Mouse (Mus musculus): ENCODE results near the gene Thumpd3. TPM values are rescaled to one million over a fixed set of nuclear protein-coding genes. Genes with fewer than 3 reads are reported as not detected.

Gene Thumpd3
- polyA plus RNA-seq, 1 experiment = 5.4 TPM

DNA sequence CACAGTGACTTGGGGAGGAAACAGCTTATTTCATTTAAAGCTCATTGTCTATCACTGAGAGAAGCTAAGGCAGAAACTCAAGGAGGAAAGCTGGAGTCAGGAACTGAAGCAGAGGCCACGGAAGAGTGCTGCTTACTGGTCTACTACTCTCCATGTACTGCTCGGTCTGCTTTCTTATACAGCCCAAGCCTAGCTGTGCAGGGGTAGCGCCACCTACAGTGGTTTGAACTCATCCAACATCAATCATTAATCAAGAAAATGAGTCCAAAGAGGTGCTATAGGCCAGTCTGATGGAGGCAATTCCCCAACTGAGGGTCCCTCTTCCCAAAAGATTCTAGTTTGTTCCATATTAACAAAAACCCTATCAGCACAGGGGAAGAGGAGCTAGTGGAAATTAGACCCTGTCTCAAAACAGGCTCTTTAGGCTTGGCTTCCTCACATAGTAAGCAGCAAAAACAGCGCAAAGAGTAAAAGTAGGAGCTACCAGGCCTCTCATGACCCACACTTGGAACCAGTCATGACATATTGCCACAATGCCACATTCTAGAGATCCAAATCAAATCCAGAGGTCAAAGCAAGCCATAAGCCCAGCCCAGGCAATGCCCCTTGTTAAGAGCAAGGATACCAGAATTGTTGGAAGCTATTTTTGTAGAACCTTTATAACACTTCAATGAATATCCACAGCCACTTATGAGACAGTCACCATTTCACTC, 9.4 kb upstream of the Thumpd3 start:
- no peaks in the 10 kb centered on the region for H3K27me3 ChIP-seq (ENCODE audit: control insufficient read depth, insufficient read depth, low read length)
- no peaks in the 10 kb centered on the region for H3K36me3 ChIP-seq (ENCODE audit: control insufficient read depth, insufficient read depth, low read length)
- 56% methylated on average over 4 of the region's 4 CpGs for WGBS
- H3K4me3 ChIP-seq (ENCODE audit: low read depth, low read length) = no peak overlapping the region
- no peak for TF ChIP-seq CTCF (IDR thresholded peaks at IDR 0.05; ENCODE audit: extremely low read depth, insufficient read length, insufficient replicate concordance, low read depth, low read length)
- TF ChIP-seq POLR2A (IDR thresholded peaks at IDR 0.05; ENCODE audit: low read depth, low read length) = no peak
- no peak overlapping the region for H3K27ac ChIP-seq (ENCODE audit: insufficient read depth, low read depth, low read length)
- H3K4me1 ChIP-seq (ENCODE audit: control insufficient read depth, insufficient read depth, insufficient read length, low read length) = peaks cover 7% of the 10 kb centered on the region; the same call in 1 of the 2 replicates

DNA sequence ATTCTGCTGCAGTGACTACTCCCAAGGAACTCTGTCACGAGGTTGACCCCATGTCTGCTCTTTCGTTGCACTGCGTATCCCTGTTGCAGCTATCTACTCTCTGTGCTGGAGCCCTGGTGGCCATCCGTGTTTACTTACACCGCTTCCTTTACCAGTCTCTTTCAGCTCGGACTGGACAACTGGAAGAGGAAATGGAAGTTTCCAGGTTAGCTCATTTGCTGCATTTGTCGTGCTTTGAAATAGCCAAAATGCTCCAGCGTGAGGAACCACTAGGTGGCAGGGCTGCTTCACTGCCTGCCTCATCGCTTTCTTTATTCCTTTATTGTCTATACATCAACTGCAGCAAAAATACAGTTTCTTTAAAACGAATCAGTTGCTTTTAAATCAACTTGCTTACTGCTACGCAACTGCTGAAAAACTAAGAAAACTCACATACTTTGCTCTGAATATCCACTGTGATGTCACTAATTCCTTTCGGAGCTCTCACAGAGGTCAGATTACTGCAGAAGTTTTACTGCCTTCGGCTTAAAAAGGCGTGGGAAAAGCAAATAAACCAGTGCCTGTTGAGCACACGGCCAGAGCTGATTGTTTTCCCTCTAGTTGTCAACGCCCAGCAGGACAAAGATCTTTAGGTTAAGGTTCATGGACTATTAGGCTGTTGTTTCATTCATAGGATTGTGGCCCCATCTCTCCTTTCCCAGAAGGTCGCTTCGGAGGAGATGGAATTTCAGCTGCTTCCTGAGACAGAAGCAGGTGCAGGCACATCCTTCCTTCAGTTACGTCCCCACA, 7.9 kb upstream of the Thumpd3 start:
- Histone ChIP-seq H3K27ac (ENCODE audit: insufficient read depth, low read depth, low read length) (peak overlapping the region; percentile 90), H3K27me3 (ENCODE audit: control insufficient read depth, insufficient read depth, low read length) (no peaks in the 10 kb centered on the region), H3K4me3 (ENCODE audit: low read depth, low read length) (peak overlapping the region; percentile 27), H3K36me3 (ENCODE audit: control insufficient read depth, insufficient read depth, low read length) (no peaks in the 10 kb centered on the region), H3K4me1 (ENCODE audit: control insufficient read depth, insufficient read depth, insufficient read length, low read length) (peaks cover 7% of the 10 kb centered on the region; the same call in 1 of the 2 replicates)
- TF ChIP-seq CTCF (IDR thresholded peaks at IDR 0.05; ENCODE audit: extremely low read depth, insufficient read length, insufficient replicate concordance, low read depth, low read length) (peak; percentile 93; the same call in 1 of the 2 replicates), POLR2A (IDR thresholded peaks at IDR 0.05; ENCODE audit: low read depth, low read length) (no peak)
- WGBS = 5% methylated on average over 19 of the region's 19 CpGs

DNA sequence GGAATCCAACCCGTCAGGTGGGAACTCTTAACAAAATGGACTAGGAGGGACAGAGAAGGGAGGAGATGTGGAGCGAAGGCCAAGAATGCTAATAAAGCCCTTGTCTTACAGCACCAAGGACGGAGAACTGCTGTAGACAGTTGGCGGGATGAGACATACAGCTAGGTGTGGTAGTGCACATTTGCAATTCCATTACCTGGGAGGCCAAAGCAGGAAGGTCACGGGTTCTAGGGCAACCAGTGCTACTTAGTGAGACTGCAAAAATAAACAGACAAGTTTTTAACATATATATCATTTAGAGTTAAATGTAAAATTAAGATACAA, 7.3 kb upstream of the Thumpd3 start:
- Histone ChIP-seq H3K27me3 (ENCODE audit: control insufficient read depth, insufficient read depth, low read length) (no peaks in the 10 kb centered on the region), H3K4me3 (ENCODE audit: low read depth, low read length) (peak overlapping the region; percentile 23), H3K4me1 (ENCODE audit: control insufficient read depth, insufficient read depth, insufficient read length, low read length) (peaks cover 7% of the 10 kb centered on the region; the same call in 1 of the 2 replicates), H3K36me3 (ENCODE audit: control insufficient read depth, insufficient read depth, low read length) (no peaks in the 10 kb centered on the region), H3K27ac (ENCODE audit: insufficient read depth, low read depth, low read length) (peak overlapping the region; percentile 90)
- no peak for TF ChIP-seq CTCF (IDR thresholded peaks at IDR 0.05; ENCODE audit: extremely low read depth, insufficient read length, insufficient replicate concordance, low read depth, low read length)
- no peak for TF ChIP-seq POLR2A (IDR thresholded peaks at IDR 0.05; ENCODE audit: low read depth, low read length)
- 29% methylated on average over 5 of the region's 5 CpGs for WGBS

GRCm38 (mm10) chr6:113040319-113040718, 5.7 kb upstream of the Thumpd3 start:
- H3K4me1 ChIP-seq (ENCODE audit: control insufficient read depth, insufficient read depth, insufficient read length, low read length) = peaks cover 8% of the 10 kb centered on the region; the same call in 1 of the 2 replicates
- H3K36me3 ChIP-seq (ENCODE audit: control insufficient read depth, insufficient read depth, low read length) = no peaks in the 10 kb centered on the region
- 73% methylated on average over 2 of the region's 2 CpGs for WGBS
- no peaks in the 10 kb centered on the region for H3K27me3 ChIP-seq (ENCODE audit: control insufficient read depth, insufficient read depth, low read length)
- H3K27ac ChIP-seq (ENCODE audit: insufficient read depth, low read depth, low read length) = no peak overlapping the region
- TF ChIP-seq CTCF (IDR thresholded peaks at IDR 0.05; ENCODE audit: extremely low read depth, insufficient read length, insufficient replicate concordance, low read depth, low read length) = no peak
- no peak for TF ChIP-seq POLR2A (IDR thresholded peaks at IDR 0.05; ENCODE audit: low read depth, low read length)
- H3K4me3 ChIP-seq (ENCODE audit: low read depth, low read length) = no peak overlapping the region

- H3K4me1 ChIP-seq (ENCODE audit: control insufficient read depth, insufficient read depth, insufficient read length, low read length) = peaks cover 8% of the 10 kb centered on the region; the same call in 1 of the 2 replicates
- H3K36me3 ChIP-seq (ENCODE audit: control insufficient read depth, insufficient read depth, low read length) = no peaks in the 10 kb centered on the region
- H3K4me3 ChIP-seq (ENCODE audit: low read depth, low read length) = no peak overlapping the region
- no peak overlapping the region for H3K27ac ChIP-seq (ENCODE audit: insufficient read depth, low read depth, low read length)
- WGBS = 85% methylated on average over 11 of the region's 11 CpGs
- TF ChIP-seq POLR2A (IDR thresholded peaks at IDR 0.05; ENCODE audit: low read depth, low read length) (no peak), CTCF (IDR thresholded peaks at IDR 0.05; ENCODE audit: extremely low read depth, insufficient read length, insufficient replicate concordance, low read depth, low read length) (no peak)
- H3K27me3 ChIP-seq (ENCODE audit: control insufficient read depth, insufficient read depth, low read length) = no peaks in the 10 kb centered on the region
These were observed 4.6 kb upstream of the Thumpd3 start for GRCm38 (mm10) chr6:113041215-113041990.

DNA sequence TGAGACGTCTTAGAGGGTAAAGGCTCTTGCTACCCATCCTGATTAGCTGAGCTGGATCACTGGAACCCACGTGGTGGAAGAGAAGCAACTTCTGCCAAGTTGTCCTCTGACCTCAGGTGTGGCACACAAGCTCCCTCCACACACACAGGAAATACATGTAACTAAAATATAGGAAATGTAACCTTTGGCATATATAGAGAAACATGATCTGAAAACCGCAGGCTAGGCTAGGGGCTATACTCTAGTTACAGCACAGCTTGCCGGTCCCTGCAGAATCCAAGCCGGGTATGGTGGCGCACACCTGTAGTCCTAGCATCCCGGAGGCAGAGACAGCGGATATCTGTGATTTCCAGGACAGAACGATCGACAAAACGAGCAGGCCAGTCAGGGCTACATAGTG, 450 bp upstream of the Thumpd3 start:
- peak overlapping the region; percentile 99 for H3K27ac ChIP-seq (ENCODE audit: insufficient read depth, low read depth, low read length)
- peaks cover 5% of the 10 kb centered on the region; the same call in 1 of the 2 replicates for H3K36me3 ChIP-seq (ENCODE audit: control insufficient read depth, insufficient read depth, low read length)
- peak overlapping the region; percentile 76 for H3K4me3 ChIP-seq (ENCODE audit: low read depth, low read length)
- TF ChIP-seq POLR2A (IDR thresholded peaks at IDR 0.05; ENCODE audit: low read depth, low read length) = no peak
- TF ChIP-seq CTCF (IDR thresholded peaks at IDR 0.05; ENCODE audit: extremely low read depth, insufficient read length, insufficient replicate concordance, low read depth, low read length) = no peak
- no peaks in the 10 kb centered on the region for H3K27me3 ChIP-seq (ENCODE audit: control insufficient read depth, insufficient read depth, low read length)
- WGBS = under 1% methylated on average over 11 of the region's 11 CpGs
- peaks cover 2% of the 10 kb centered on the region; the same call in 1 of the 2 replicates for H3K4me1 ChIP-seq (ENCODE audit: control insufficient read depth, insufficient read depth, insufficient read length, low read length)
